Mouse (Mus musculus) monocyte, adult 2 months (primary cell): ENCODE measurements at regions not wholly inside any gene's neighbourhood (a gene's known extent, or its start where the extent isn't known, plus 50 kb on each side); places are given as distances from the start of the nearest gene placed in this dataset.

Experiments used
- DNase-seq, 2 experiments: peaks; one replicate each; pipeline ENCODE4 v3.0.0; 2022; ENCODE audit warnings: low spot score in 2 of 2, low read depth in 1 of 2

GRCm38 (mm10) chr9:61284201-61285021 lies 87.8 kb upstream of the Tle3 start:
- DNase-seq: no peak

- DNase-seq: no peak
Observed at GRCm38 (mm10) chr9:61286561-61286960, 85.6 kb upstream of the Tle3 start.

GRCm38 (mm10) chr9:61289117-61289516 lies 83.0 kb upstream of the Tle3 start:
- no peak for DNase-seq

- no peak for DNase-seq
Observed at GRCm38 (mm10) chr9:61289713-61290112, 82.5 kb upstream of the Tle3 start.

GRCm38 (mm10) chr9:61291646-61292045 lies 80.5 kb upstream of the Tle3 start:
- DNase-seq: no peak

- DNase-seq: no peak
Observed at GRCm38 (mm10) chr9:61292501-61292900, 79.7 kb upstream of the Tle3 start.

- DNase-seq: no peak
Observed at GRCm38 (mm10) chr9:61293223-61293985, 78.8 kb upstream of the Tle3 start.

- DNase-seq: no peak
Observed at GRCm38 (mm10) chr9:61295001-61295400, 77.2 kb upstream of the Tle3 start.

GRCm38 (mm10) chr9:61296311-61296947 lies 75.7 kb upstream of the Tle3 start:
- DNase-seq: no peak

GRCm38 (mm10) chr9:61297385-61297784 lies 74.8 kb upstream of the Tle3 start:
- no peak for DNase-seq

GRCm38 (mm10) chr9:61299873-61300560 lies 72.1 kb upstream of the Tle3 start:
- no peak for DNase-seq

GRCm38 (mm10) chr9:61301070-61301469 lies 71.1 kb upstream of the Tle3 start:
- DNase-seq: no peak

GRCm38 (mm10) chr9:61302724-61303123 lies 69.4 kb upstream of the Tle3 start:
- no peak for DNase-seq

GRCm38 (mm10) chr9:61306306-61306705 lies 65.9 kb upstream of the Tle3 start:
- no peak for DNase-seq

- no peak for DNase-seq
Observed at GRCm38 (mm10) chr9:61309096-61309495, 63.1 kb upstream of the Tle3 start.

- DNase-seq: peak in 1 of 2 experiments; percentile 11
Observed at GRCm38 (mm10) chr9:61309768-61310493, 62.2 kb upstream of the Tle3 start.

- no peak for DNase-seq
Observed at GRCm38 (mm10) chr9:61310574-61310973, 61.6 kb upstream of the Tle3 start.

GRCm38 (mm10) chr9:61311604-61312003 lies 60.6 kb upstream of the Tle3 start:
- no peak for DNase-seq

- DNase-seq: no peak
Observed at GRCm38 (mm10) chr9:61314630-61315179, 57.5 kb upstream of the Tle3 start.
